Mouse (Mus musculus) hematopoietic stem cell, adult 5-6 weeks (primary cell): ENCODE results near the gene Vps26b. TPM values are rescaled to one million over a fixed set of nuclear protein-coding genes. Genes with fewer than 3 reads are reported as not detected.

Experiments
- ATAC-seq, 2 experiments: fragments of 125-278 bp in 1 of 2; replicated peaks in 1 of 2; 2 replicates each; pipeline ENCODE4 v1.8.0; 2016 to 2017; ENCODE audit warnings: inconsistent platforms in 2 of 2, mild to moderate bottlenecking in 2 of 2, moderate number of reproducible peaks in 2 of 2, low read depth in 1 of 2, moderate TSS enrichment in 1 of 2; ENCODE audit not compliant: low FRiP score in 2 of 2, poor library complexity in 2 of 2, severe bottlenecking in 2 of 2, insufficient read depth in 1 of 2, low TSS enrichment in 1 of 2
- total RNA-seq: library from RNA; stranded (forward); fragments of 172-1452, 232-1000 nt; gene quantifications from 2 replicates; pipeline ENCODE4 v1.2.3, GENCODE M21; 2017

The Vps26b gene
- total RNA-seq, 1 experiment from 2014 or later = 34.8 TPM

DNA sequence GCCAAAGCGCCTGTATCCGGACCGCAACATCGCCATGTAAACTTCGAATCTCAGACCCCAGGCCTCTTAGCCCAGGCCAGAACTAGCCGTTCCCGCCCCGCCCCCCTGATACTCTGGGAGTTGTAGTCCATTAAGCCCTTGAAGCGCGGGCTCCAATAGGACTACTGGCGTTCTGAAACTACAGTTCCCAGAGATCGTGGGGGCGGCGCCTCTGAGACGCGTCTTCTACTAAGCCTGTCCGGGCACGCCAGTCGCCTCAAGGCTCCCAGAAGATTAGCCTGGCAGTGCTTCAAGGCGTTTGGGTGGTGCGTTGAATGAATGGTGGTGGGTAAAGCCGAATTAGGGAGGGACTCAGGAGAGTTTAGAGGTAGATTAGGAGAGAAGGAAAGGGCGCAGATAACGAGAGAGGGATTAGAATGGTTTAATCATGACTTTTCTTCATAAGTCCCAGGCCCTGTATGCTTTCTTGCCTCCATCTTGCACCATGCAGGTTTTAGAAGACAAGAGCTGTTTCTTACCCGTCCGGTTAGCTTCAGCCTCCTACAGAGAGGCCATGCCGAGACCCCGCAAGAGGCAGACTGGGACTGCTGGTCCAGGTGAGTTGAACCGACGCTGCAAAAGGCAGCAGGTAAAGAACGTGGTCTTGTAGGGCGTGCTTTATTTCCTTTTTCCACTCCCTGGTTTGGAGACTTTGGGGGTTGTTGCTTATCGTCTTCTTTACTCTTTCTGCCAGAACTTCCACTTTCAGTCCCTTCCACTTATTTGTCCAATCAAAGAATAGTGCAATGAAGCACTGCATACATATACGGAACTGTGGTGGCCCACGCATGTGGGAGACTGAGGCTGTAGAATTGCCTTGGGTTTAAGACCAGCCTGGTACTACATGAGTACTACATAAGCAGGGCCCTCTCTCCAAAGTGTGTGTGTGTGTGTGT is 30.1 kb downstream of the Vps26b start, which contains the start of the genes Acad8 and Thyn1:
Gene Acad8 (minus strand): TSS at position 106 of the 935 bp plus-strand sequence.
Gene Thyn1 (plus strand): TSS at position 250 of the 935 bp plus-strand sequence.
- peak; percentile 96 to 98 for ATAC-seq

DNA sequence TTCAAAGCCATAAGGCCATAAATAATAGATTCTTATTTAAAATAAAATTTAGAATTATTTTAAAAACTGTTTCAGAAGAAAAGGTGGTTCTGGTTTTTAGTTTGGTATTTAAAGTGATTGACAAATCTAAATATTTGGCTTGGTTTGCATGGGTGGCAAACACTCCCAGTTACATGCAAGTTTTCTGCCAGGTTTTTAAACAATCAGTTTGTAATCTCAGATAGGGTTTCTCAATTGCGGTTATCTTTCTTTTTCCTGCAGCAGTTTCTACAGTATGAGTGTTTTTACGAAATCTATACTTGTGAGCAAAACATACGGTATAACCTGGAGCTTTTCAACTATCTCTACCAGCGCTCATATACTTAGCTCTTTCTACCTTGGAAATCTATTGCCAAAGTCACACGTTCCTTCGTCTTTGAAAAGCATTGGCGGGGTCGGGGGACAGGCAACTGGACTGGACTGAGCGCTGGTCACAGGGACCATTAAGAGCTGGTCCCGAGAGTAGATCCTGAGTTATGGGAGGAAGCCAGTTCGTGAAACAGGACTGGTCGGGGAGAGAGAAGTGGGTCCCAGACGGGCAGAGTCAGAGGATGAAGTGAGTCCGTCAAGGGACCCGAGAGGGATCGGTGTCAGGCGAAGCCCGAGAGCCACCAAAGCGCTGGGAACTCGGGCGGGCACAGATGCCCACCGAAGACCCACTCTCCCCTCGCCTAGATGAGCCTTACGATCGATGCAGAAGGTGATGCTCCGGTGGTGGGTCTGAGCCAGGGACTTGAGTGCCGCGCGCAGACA is 31.0 kb downstream of the Vps26b start:
- peak; percentile 1 to 38; a peak in 3 of 4 replicates for ATAC-seq

DNA sequence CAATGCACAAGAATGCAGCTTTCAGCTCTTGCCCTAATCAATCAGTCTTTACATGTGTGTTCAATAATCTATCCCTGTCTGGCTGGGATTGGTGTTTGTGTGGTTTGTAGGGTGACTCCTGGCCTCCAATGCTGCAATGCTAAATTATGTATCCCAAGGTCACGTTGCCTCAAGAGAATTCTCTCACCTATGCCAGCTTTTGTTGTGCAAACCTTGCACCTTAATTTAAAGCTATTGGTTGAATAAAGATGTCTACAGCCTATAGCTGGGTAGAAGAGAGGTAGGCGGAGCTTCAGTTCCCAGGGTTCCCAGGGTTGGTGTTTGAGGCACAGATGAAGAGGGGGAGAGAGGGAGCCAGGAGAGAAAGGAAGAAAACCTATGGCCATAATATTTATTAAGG is 32.4 kb downstream of the Vps26b start:
- ATAC-seq = no peak

DNA sequence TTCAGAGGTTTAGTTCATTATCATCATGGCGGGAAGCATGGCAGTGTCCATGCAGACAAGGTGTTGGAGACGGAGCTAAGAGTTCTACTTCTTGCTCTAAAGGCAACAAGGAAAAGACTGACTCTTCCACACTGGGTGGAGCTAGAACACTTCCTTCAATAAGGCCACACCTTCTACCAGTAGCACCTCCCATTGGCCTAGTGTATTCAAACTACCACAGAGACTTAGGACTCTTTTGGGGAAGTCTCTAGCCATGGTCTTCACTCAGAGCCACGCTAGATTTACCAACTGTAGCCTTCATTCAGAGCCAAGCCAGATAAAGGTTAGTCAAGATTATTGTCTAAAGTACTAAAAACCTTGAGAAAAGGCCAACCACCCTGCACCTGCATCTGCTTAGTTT is 32.8 kb downstream of the Vps26b start:
- peak in 1 of 2 experiments; percentile 43; a peak in 1 of 4 replicates for ATAC-seq

DNA sequence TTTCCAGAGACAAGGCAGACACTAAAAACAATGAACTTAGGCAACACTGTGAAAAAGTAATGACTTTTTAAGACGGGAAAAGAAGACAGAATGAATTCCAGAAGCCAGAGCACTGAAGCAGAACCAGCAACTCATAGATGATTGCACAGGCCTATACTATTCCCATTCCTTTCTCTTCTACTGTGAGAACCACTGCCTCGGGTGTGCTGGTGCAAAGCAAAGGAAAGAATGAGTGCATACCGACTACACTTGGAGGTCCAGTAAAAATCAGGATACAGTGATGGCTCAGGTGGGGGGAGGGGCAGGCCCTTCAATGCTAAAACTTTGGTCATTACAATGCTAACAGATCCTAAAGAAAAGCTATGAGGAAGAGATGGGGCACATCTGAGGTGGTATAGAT is 36.0 kb downstream of the Vps26b start:
- ATAC-seq = no peak

DNA sequence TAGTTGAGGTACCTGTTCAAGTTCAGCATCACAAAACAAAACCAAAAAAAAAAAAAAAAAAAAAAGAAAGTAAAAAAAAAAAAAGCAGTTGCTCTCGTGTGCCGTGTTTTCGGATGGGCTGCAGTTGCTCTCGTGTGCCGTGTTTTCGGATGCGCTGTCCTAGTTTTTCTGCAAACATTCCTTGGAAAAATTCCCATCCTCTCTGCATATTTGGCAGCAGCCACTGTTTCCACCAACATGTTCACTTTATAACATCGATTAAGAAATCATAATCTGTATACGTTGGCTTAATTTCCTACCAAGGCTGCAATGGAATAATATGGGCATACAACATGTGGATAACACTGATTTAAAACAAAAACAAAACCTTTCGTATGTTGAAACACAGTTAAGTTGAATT is 36.7 kb downstream of the Vps26b start:
- no peak for ATAC-seq

DNA sequence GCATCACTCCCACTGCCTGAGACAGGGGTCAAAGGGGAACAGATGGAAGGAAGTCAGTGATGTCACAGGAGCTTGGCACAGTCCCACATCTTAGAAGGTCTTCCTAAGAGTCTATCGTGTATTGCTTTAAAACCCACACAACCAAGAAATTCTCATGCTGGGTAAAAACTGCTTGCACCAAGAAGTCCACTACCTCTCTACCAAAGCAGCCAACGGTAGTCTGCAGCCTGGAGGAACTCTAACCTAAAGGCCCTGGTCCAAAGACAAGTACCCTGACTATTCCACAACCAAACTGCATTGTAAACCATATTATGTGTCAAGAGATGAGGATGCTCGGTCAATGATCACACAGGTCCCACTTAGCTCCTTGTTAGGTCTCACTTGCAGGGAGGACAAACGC is 39.7 kb downstream of the Vps26b start:
- no peak for ATAC-seq

DNA sequence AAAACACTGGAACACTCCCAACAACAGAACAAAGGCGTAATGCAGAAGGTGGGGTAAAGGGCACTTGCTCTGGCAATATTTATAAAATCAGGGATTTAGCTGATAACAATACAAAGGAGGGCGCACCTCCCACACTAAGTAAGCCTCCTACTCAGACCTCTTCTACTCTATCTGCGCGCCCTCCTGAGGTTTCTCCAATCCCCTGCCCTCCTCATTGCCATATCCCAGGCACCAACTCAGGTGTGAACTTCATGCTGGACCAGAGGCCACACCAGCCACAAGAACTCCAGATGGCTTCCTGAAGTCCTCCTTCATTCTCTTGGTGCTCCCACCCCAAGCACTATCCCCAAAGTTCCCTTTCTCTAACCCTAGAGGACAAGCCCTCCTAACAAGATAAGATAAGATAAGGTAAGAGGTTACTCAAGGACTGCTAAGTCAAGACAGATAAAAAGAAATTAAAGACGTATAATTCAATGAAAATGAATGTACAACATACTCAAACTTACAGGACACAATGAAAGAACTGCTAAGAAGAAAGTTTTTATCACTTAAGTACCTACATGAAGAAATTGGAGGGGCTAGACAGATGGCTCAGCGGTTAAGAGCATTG is 44.1 kb downstream of the Vps26b start:
- no peak for ATAC-seq

DNA sequence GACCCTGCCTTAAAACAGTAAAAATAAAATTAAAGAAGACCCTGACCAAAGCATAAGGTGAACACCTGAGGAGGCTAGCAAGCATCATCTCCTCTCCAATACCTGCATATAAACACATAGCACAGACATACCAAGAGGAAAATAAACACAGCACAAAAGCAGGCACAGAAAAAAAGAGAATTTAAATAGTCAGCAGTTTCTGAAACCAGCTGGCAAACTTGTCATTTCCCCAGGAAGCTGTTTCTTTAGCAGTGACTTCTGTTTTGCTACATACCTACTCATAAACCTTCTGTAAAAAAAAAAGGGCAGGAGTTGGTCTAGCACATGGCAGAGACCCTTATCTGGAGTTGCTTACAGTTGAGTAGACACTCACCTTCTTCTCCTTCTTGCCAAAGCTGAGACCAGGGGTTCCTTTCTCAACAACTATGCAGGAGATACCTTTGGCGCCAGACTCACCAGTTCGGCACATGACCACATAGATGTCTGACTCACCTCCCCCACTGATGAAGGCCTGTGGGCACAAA is 44.7 kb downstream of the Vps26b start:
- ATAC-seq = no peak

DNA sequence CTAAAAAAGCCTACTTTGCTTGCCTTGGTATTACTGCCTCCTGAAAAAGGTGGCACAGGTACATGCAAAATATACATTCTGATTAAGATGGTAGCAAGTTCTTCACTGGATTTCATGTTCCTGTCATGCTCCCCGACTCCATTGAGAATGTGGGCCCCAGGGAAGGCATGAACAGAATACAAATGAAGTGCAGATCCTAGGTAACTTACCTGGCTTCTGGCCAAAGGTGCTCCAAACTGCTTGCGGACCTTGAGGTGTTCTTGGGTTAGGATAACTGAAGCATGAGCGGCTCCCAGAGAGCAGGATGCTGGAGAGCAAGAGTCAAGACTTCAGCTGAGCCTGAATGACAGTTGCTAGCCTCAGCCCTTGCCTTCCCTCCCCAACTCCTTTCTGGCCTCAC is 51.1 kb downstream of the Vps26b start:
- ATAC-seq = no peak

DNA sequence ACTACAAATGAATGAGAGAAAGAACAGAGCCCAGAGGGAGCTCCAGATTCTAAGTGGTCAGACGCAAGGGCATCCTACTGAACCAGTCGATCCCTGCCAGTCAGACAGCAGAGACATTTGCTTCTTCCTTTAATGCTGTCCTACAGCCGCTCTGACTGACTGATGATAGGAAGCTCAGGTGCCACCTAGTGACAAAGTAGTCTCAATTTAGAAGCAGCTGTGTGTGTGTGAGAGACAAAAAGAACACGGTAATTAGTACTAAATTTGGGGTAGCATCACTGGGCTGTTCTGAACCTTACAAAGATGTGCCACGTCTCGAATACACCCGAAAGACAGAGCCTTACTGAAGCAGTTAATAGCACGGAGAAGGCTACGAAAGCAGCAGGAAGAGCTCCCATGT is 52.1 kb downstream of the Vps26b start:
- no peak for ATAC-seq

Other genes with a start within 250 kb of the Vps26b start
- 1.0 TPM in 1 of 2 replicates, not detected in the other for gene Glb1l2, start 223.6 kb downstream of the Vps26b start, total RNA-seq
- gene Glb1l3, start 169.2 kb downstream of the Vps26b start, total RNA-seq = not detected in 2 replicates
- not detected in 2 replicates for gene Gm1110, start 107.0 kb downstream of the Vps26b start, total RNA-seq
- 18.1 and 19.1 TPM in 2 replicates for gene Acad8, start 30.5 kb downstream of the Vps26b start, total RNA-seq
- gene Thyn1, start 30.4 kb downstream of the Vps26b start, total RNA-seq = 59.1 and 67.3 TPM in 2 replicates
- gene Ncapd3, start 110 bp upstream of the Vps26b start, total RNA-seq = 44.2 and 53.5 TPM in 2 replicates
- 4.1 and 7.0 TPM in 2 replicates for gene Jam3, start 125.4 kb upstream of the Vps26b start, total RNA-seq